Mouse (Mus musculus) liver, adult 2 months (tissue): ENCODE measurements around the gene Frmpd4.

Source experiments
- CTCF ChIP-seq: fragments of 200-500 bp; IDR thresholded peaks from 2 replicates; pipeline ENCODE4 v1.5.1; 2011; ENCODE audit warnings: low read depth, low read length, control low read depth
- POLR2A ChIP-seq: fragments of 200-500 bp; IDR thresholded peaks from 2 replicates; pipeline ENCODE4 v1.6.1; 2011; ENCODE audit warnings: low read length, control low read depth; ENCODE audit not compliant: insufficient read depth; ENCODE audit errors: extremely low read depth

DNA sequence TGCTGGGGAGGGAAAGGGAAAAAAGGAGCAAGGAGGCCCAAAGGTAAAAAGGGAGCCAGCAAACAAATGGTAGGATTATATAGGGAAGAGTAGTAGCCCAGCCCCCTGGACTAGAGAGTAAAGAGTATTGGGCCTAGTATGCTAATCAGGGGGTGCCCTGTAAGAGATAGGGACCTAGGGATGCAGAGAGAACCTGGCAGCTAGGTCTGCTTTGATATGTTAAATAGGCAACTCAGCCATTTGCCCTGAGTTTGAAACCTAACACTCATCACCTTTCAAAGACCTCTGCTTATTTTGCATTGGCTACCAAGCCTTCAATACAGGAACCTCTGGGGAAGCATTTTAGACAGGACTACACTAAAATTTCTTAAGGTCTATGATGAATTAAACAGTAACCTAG, 414.0 kb downstream of the Frmpd4 start:
- TF ChIP-seq POLR2A: no peak
- no peak for TF ChIP-seq CTCF
